Mouse (Mus musculus): ENCODE measurements around the gene Rnase12.

DNA sequence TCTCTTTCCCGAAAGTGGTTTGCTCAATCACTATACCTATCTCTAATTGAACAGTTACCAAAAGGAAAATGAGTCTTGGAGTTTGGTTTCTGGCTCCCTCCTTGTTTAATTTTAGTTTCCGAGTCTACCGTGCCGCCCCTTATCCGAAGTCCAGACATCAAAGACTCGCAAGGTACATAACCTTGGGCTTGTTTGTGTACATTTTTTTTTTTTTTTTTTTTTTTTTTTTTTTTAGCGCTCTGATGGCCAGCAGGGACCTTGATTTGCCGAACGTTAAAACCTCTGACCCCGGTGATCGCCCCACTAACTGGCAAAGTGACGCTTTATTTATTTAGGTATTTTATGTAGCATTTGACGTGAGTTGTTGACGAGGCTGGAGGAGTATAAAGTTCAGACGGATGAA is 32.2 kb upstream of the Rnase12 start:
- TF ChIP-seq POLR2A (IDR thresholded peaks at IDR 0.05; ENCODE audit: borderline replicate concordance, control insufficient read depth, low read depth, low read length) (no peak), CTCF (IDR thresholded peaks at IDR 0.05; ENCODE audit: control insufficient read depth, insufficient read depth, low read length) (no peak)
